Mouse (Mus musculus) MEL (cell line): Measurements from ENCODE around the gene Dglucy.

Source experiments
- CHD2 ChIP-seq: IDR thresholded peaks from 2 replicates; pipeline ENCODE4 v1.6.1; 2011; ENCODE audit warnings: low read length, improper control_type of control experiment
- CTCF ChIP-seq, 3 experiments: IDR thresholded peaks in 2 of 3; conservative IDR thresholded peaks in 1 of 3; 2 replicates each; pipeline ENCODE4 v1.5.1; 2011 to 2012; ENCODE audit warnings: low read length in 3 of 3, low read depth in 2 of 3, mild to moderate bottlenecking in 2 of 3, improper control_type of control experiment in 1 of 3, inconsistent platforms in 1 of 3, mixed read lengths in 1 of 3, moderate library complexity in 1 of 3; ENCODE audit not compliant: control insufficient read depth in 1 of 3, insufficient read depth in 1 of 3, poor library complexity in 1 of 3, severe bottlenecking in 1 of 3
- EP300 ChIP-seq, 2 experiments: IDR thresholded peaks; 2 replicates each; pipeline ENCODE4 v1.6.1; 2011; ENCODE audit warnings: improper control_type of control experiment in 2 of 2, low read length in 2 of 2, low read depth in 1 of 2, mild to moderate bottlenecking in 1 of 2
- GATA1 ChIP-seq: IDR thresholded peaks from 2 replicates; pipeline ENCODE4 v1.6.1; 2011; ENCODE audit warnings: low read depth, low read length, improper control_type of control experiment
- HCFC1 ChIP-seq: IDR thresholded peaks from 2 replicates; pipeline ENCODE4 v1.6.1; 2012; ENCODE audit warnings: low read depth, mild to moderate bottlenecking, inconsistent platforms, low read length, improper control_type of control experiment, moderate library complexity
- JUND ChIP-seq: IDR thresholded peaks from 2 replicates; pipeline ENCODE4 v1.6.1; 2011; ENCODE audit warnings: low read depth, mild to moderate bottlenecking, improper control_type of control experiment, low read length
- KAT2A ChIP-seq: conservative IDR thresholded peaks from 2 replicates; pipeline ENCODE4 v1.6.1; 2012; ENCODE audit warnings: low read depth, low read length, improper control_type of control experiment, inconsistent platforms
- MAFK ChIP-seq: IDR thresholded peaks from 2 replicates; pipeline ENCODE4 v1.6.1; 2011; ENCODE audit warnings: low read depth, mild to moderate bottlenecking, low read length, improper control_type of control experiment, borderline replicate concordance
- MEF2A ChIP-seq: IDR thresholded peaks from 2 replicates; pipeline ENCODE4 v1.6.1; 2014; ENCODE audit warnings: low read depth, mild to moderate bottlenecking, inconsistent platforms, low read length, improper control_type of control experiment; ENCODE audit not compliant: poor library complexity, insufficient replicate concordance, severe bottlenecking; ENCODE audit errors: extremely low read depth
- POLR2A ChIP-seq, 2 experiments: IDR thresholded peaks; 2 replicates each; pipeline ENCODE4 v1.6.1; 2011 to 2012; ENCODE audit warnings: low read length in 2 of 2, mild to moderate bottlenecking in 2 of 2, control low read depth in 1 of 2, improper control_type of control experiment in 1 of 2, low read depth in 1 of 2, moderate library complexity in 1 of 2; ENCODE audit not compliant: control insufficient read depth in 1 of 2, insufficient read depth in 1 of 2, poor library complexity in 1 of 2
- USF2 ChIP-seq, 2 experiments: IDR thresholded peaks; 2 replicates each; pipeline ENCODE4 v1.6.1; 2011 to 2012; ENCODE audit warnings: improper control_type of control experiment in 2 of 2, low read length in 2 of 2, borderline replicate concordance in 1 of 2, inconsistent platforms in 1 of 2, low read depth in 1 of 2, mild to moderate bottlenecking in 1 of 2; ENCODE audit not compliant: insufficient read depth in 1 of 2
- ZKSCAN1 ChIP-seq: IDR thresholded peaks from 2 replicates; pipeline ENCODE4 v1.6.1; 2012; ENCODE audit warnings: low read depth, mild to moderate bottlenecking, inconsistent platforms, low read length, improper control_type of control experiment, moderate library complexity
- ZNF384 ChIP-seq: IDR thresholded peaks from 2 replicates; pipeline ENCODE4 v1.6.1; 2012; ENCODE audit warnings: low read depth, mild to moderate bottlenecking, inconsistent platforms, low read length, improper control_type of control experiment

GRCm38 (mm10) chr12:100909765-100910164 lies 130.9 kb downstream of the Dglucy start:
- TF ChIP-seq KAT2A (no peak), USF2 (IDR thresholded peaks at IDR 0.05; ENCODE audit: borderline replicate concordance in 1 of 2, insufficient read depth in 1 of 2, low read depth in 1 of 2, low read length in 2 of 2) (no peak), EP300 (IDR thresholded peaks at IDR 0.05; ENCODE audit: low read depth in 1 of 2, low read length in 2 of 2) (no peak), CTCF (IDR thresholded peaks at IDR 0.05 in 2 of 3, conservative IDR thresholded peaks at IDR 0.05 in 1 of 3; ENCODE audit: control insufficient read depth in 1 of 3, insufficient read depth in 1 of 3, low read depth in 2 of 3, low read length in 3 of 3, poor library complexity in 1 of 3, severe bottlenecking in 1 of 3) (no peak), HCFC1 (no peak), MEF2A (no peak), GATA1 (no peak), JUND (no peak), ZKSCAN1 (no peak), CHD2 (no peak), POLR2A (IDR thresholded peaks at IDR 0.05; ENCODE audit: control insufficient read depth in 1 of 2, insufficient read depth in 1 of 2, low read depth in 1 of 2, low read length in 2 of 2, poor library complexity in 1 of 2) (no peak), MAFK (no peak), ZNF384 (no peak)
